Mouse (Mus musculus): Measurements from ENCODE around the gene Cdc14b.

DNA sequence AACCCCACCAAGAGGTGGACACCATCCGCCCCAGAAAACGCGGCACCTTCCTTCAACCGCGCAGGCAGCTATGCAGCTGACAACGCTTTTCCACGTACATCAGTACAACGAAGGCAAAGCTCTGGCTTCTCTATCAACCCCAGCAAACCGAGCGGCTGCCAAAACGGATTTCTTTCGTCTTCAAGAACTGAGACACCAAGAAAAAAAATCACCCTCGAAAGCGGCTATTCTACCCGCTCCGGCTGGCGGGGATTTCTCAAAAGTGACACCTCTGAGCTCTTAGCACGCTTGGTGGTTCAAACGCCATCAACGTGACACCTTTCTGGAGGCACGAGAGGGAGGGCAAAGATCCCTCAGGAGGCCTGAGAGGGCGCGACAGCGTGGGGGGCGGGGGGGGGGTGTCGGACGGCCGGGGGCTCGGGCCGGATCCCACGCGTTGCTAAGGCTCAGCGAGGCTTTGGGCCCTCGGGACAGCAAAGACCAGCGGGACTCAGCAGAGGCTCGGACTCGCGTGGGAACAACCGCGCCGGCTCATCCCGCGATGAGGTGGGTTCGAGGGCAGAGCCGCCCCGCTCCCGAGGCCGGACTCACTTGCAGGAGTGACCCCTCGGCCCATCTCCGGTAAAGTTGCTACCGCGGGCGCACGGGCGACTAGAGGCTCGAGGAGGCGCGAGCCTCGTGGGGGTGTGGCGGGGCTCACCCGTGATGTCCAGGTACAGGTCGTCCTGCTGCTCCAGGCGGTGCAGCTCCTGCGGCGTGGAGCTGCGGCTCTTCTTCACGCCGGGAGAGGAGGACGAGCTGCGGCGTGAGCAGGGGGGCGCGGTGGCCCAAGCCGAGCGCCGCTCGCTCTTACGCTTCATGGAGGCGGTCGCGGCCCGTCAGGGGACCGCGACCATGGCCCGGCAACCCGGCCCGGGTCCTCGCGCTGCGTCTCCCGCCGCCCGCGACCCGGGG, 922 bp downstream of the Cdc14b start:
- TF ChIP-seq CTCF (IDR thresholded peaks at IDR 0.05; ENCODE audit: extremely low read depth, insufficient read length, insufficient replicate concordance, low read depth, low read length) (no peak), POLR2A (IDR thresholded peaks at IDR 0.05; ENCODE audit: low read depth, low read length) (no peak)
